Mouse (Mus musculus): ENCODE results near the gene Cacnb4.

GRCm38 (mm10) chr2:52567421-52567820 lies 109.2 kb downstream of the Cacnb4 start:
- TF ChIP-seq POLR2A (IDR thresholded peaks at IDR 0.05; ENCODE audit: insufficient read length, low read depth) (no peak), POLR2AphosphoS2 (IDR thresholded peaks at IDR 0.05; ENCODE audit: insufficient read length, low read depth) (no peak), USF1 (IDR thresholded peaks at IDR 0.05; ENCODE audit: low read depth) (no peak), TCF3 (IDR thresholded peaks at IDR 0.05; ENCODE audit: insufficient read length, low read depth) (no peak), E2F4 (IDR thresholded peaks at IDR 0.05; ENCODE audit: insufficient read depth) (no peak), REST (IDR thresholded peaks at IDR 0.05; ENCODE audit: insufficient read depth, insufficient read length) (no peak), MYOD1 (IDR thresholded peaks at IDR 0.05; ENCODE audit: control insufficient read depth in 1 of 3, insufficient read length in 2 of 3, low read depth in 2 of 3) (no peak), MAX (IDR thresholded peaks at IDR 0.05; ENCODE audit: low read depth) (no peak), SRF (IDR thresholded peaks at IDR 0.05; ENCODE audit: control insufficient read depth, insufficient read length, low read depth) (no peak)

All from myocyte (in vitro differentiated cells).